ENCODE assay signal across 30 mouse cellular contexts in the genomic region with DNA sequence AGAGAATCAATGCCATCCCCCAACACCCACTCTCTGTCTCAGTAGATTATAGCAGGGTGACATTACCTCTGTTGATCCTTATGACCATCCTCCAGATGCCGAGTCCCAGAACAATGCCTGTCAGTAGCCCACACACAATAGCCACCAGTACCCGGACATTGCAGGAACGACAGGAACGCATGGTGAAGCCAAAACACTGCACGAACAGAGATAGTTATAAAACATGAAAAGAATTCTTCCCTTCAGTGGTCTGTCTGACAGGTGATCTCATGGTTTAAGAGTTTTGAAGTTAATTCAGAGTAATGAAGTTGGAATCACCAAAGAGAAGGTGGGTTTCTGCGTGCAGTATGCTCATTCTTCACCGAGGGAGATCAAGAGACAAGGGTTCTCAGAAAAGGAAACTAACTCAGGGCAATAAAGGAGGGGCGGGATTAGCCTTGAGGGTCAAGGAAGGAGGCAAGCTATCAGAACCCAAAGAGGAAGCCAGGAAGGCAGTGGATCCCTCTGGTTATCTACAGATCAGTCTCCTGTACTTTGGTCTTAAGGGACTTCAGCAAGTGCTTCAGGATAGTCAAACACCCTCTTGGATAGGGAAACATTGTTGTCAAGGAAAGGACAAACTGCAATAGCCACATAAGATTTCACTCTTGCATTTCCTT. TPM values are rescaled to one million over a fixed set of nuclear protein-coding genes. Genes with fewer than 3 reads are reported as not detected.
DNase-seq lines count a peak whose midpoint lies in the region; ATAC-seq and TF ChIP-seq lines count a peak whose summit lies in the region.
"Had no signal": no experiment of that assay in that cellular context is flagged by ENCODE, and none has a peak within 500 bp of the region (broad histone marks: within the 10 kb centered on the region; RNA-seq: fewer than 3 reads in every experiment).

TSS of gene Adgrg7 (minus strand) at position 375 of the 659 bp plus-strand sequence.

- no peak for ATAC-seq in liver, embryonic 16.5 days (ENCODE audit: low read depth)
- ATAC-seq in common myeloid progenitor, adult 5-6 weeks (replicated peaks; ENCODE audit: low read depth, poor library complexity, severe bottlenecking) = peak; percentile 70
- ATAC-seq in lung, postnatal 0 days = no peak
- ATAC-seq: forebrain, embryonic 14.5 days; hindbrain, embryonic 16.5 days; midbrain, embryonic 15.5 days had no signal

- H3K27ac ChIP-seq in liver, embryonic 16.5 days (ENCODE audit: low read length) = no peak within 1 kb of the TSS
- no peak within 1 kb of the TSS for H3K27ac ChIP-seq in lung, postnatal 0 days (ENCODE audit: low read length)
- H3K27ac ChIP-seq: embryonic facial prominence, embryonic 12.5 days; kidney, postnatal 0 days; layer of hippocampus, adult 2 months; lung, embryonic 15.5 days; macrophage; midbrain, embryonic 15.5 days; neural tube, embryonic 15.5 days; stomach, postnatal 0 days had no signal

- no peaks in the 10 kb centered on the region for H3K27me3 ChIP-seq in liver, embryonic 16.5 days (ENCODE audit: control insufficient read depth, insufficient read depth, low read depth, low read length)
- H3K27me3 ChIP-seq in lung, postnatal 0 days (replicated peaks; ENCODE audit: insufficient read depth, low read length) = no peaks in the 10 kb centered on the region
- H3K27me3 ChIP-seq: embryonic facial prominence, embryonic 12.5 days; heart, embryonic 12.5 days; lung, embryonic 15.5 days; midbrain, embryonic 15.5 days; neural tube, embryonic 15.5 days had no signal

- no peak for TF ChIP-seq CTCF in lung, postnatal 0 days (IDR thresholded peaks at IDR 0.05)

- no peaks in the 10 kb centered on the region for H3K36me3 ChIP-seq in liver, embryonic 16.5 days (ENCODE audit: control insufficient read depth, insufficient read depth)
- no peaks in the 10 kb centered on the region for H3K36me3 ChIP-seq in lung, postnatal 0 days (ENCODE audit: insufficient read depth, low read length)
- H3K36me3 ChIP-seq: embryonic facial prominence, embryonic 12.5 days; heart, embryonic 12.5 days; lung, embryonic 15.5 days; midbrain, embryonic 15.5 days; neural tube, embryonic 15.5 days had no signal

- 34% methylated on average over 8 of the region's 8 CpGs for WGBS in liver, embryonic 16.5 days (ENCODE audit: insufficient replicate concordance)
- WGBS in large intestine, adult 2 months = 18% methylated on average over 8 of the region's 8 CpGs
- whole genome bisulfite sequencing in lung, postnatal 0 days = 68% methylated on average over 8 of the region's 8 CpGs

- H3K9me3 ChIP-seq in liver, embryonic 16.5 days (replicated peaks; ENCODE audit: control insufficient read depth, low read length) = no peaks in the 10 kb centered on the region
- H3K9me3 ChIP-seq in lung, postnatal 0 days (ENCODE audit: low read length) = no peaks in the 10 kb centered on the region
- H3K9me3 ChIP-seq: embryonic facial prominence, embryonic 12.5 days; heart, embryonic 12.5 days; lung, embryonic 15.5 days; midbrain, embryonic 15.5 days; neural tube, embryonic 15.5 days had no signal

- H3K4me3 ChIP-seq in liver, embryonic 16.5 days (ENCODE audit: low read depth, low read length) = no peak within 1 kb of the TSS
- no peak within 1 kb of the TSS for H3K4me3 ChIP-seq in lung, postnatal 0 days (ENCODE audit: low read depth, low read length)
- H3K4me3 ChIP-seq: embryonic facial prominence, embryonic 12.5 days; erythroblast, embryonic 14.5 days; heart, embryonic 12.5 days; layer of hippocampus, adult 2 months; lung, embryonic 15.5 days; midbrain, embryonic 15.5 days; myocyte; neural tube, embryonic 15.5 days had no signal

- no peak for DNase-seq in liver
- DNase-seq in large intestine, adult 2 months (ENCODE audit: low read depth, low spot score) = no peak
- peak; percentile 24 for DNase-seq in yolk sac, embryonic 10.5 days (ENCODE audit: low spot score)
- DNase-seq in spleen, adult 18-20 months = no peak
- no peak for DNase-seq in embryo, embryonic 10.5 days (ENCODE audit: low spot score)
- no peak for DNase-seq in lung, postnatal 0 days (ENCODE audit: low spot score)
- DNase-seq: adrenal gland, postnatal 25 days; B cell, adult 2 months; cerebellum, adult 8-10 months; kidney, adult 18-20 months; right cerebral cortex, postnatal 25 days had no signal

- no peak for TF ChIP-seq EP300 in lung, postnatal 0 days (IDR thresholded peaks at IDR 0.05)

- H3K4me2 ChIP-seq in liver, embryonic 16.5 days (ENCODE audit: low read depth, low read length) = peak within 1 kb of the TSS; percentile 6; the same call in 1 of the 2 replicates
- H3K4me2 ChIP-seq in lung, postnatal 0 days (replicated peaks; ENCODE audit: low read depth, low read length) = no peak within 1 kb of the TSS
- H3K4me2 ChIP-seq: embryonic facial prominence, embryonic 12.5 days; heart, embryonic 12.5 days; lung, embryonic 15.5 days; midbrain, embryonic 15.5 days; neural tube, embryonic 15.5 days had no signal

- H3K4me1 ChIP-seq in liver, embryonic 16.5 days (ENCODE audit: control insufficient read depth, low read depth, low read length) = peaks cover 6% of the 10 kb centered on the region; the same call in 1 of the 2 replicates
- no peaks in the 10 kb centered on the region for H3K4me1 ChIP-seq in lung, postnatal 0 days (ENCODE audit: insufficient read depth, low read depth, low read length)
- H3K4me1 ChIP-seq: embryonic facial prominence, embryonic 12.5 days; heart, embryonic 12.5 days; lung, embryonic 15.5 days; midbrain, embryonic 15.5 days; neural tube, embryonic 15.5 days had no signal

- no peak within 1 kb of the TSS for H3K9ac ChIP-seq in liver, embryonic 16.5 days (ENCODE audit: low read depth, low read length)
- H3K9ac ChIP-seq in lung, postnatal 0 days (replicated peaks; ENCODE audit: low read depth) = no peak within 1 kb of the TSS
- H3K9ac ChIP-seq: embryonic facial prominence, embryonic 12.5 days; heart, embryonic 12.5 days; lung, embryonic 15.5 days; midbrain, embryonic 15.5 days; neural tube, embryonic 15.5 days had no signal

RNA-seq across cellular contexts. Expression of gene Adgrg7, which starts in this region (rescaled TPM):
- not detected in 2 replicates for polyA plus RNA-seq in liver, embryonic 16.5 days (2015; fragmentation: Nextera tagmentation; extraction: Ambion mirVana)
- 30.0 and 33.2 TPM in 2 replicates for total RNA-seq in common myeloid progenitor, adult 5-6 weeks (2017)
- 27.2 and 43.0 TPM in 2 replicates for polyA plus RNA-seq in large intestine, adult 2 months (2012; rRNA removed)
- not detected in 2 replicates for polyA plus RNA-seq in lung, postnatal 0 days (2015; fragmentation: Nextera tagmentation; extraction: Ambion mirVana)
- total RNA-seq: adrenal gland, postnatal 25 days; gastrocnemius, postnatal 4 days; heart, postnatal 25 days; layer of hippocampus, adult 2 months; left cerebral cortex, postnatal 25 days had no signal
- polyA plus RNA-seq: cortical plate, adult 2 months; embryonic facial prominence, embryonic 12.5 days; erythroblast, embryonic 14.5 days; forebrain, embryonic 14.5 days; heart, embryonic 12.5 days; hindbrain, embryonic 16.5 days; kidney, postnatal 0 days; lung, embryonic 15.5 days; midbrain, embryonic 15.5 days; myocyte; neural tube, embryonic 15.5 days; stomach, postnatal 0 days had no signal

Comparison
In these comparisons a context has a peak if more than half of its experiments do, and no peak if none do; other contexts are left out.
1. RNA of gene Adgrg7 (polyA plus RNA-seq): 27.2 to 43.0 TPM in large intestine, adult 2 months; not detected in liver, embryonic 16.5 days and not detected in lung, postnatal 0 days; every median in the first group is over 10 times any median in the second.